Mouse (Mus musculus) ES-E14 (cell line): ENCODE measurements around the gene Mrtfa.

ENCODE experiments used
- CHD2 ChIP-seq: IDR thresholded peaks from 2 replicates; pipeline ENCODE4 v1.6.1; 2014; ENCODE audit warnings: mild to moderate bottlenecking, low read depth, low read length, inconsistent platforms
- HCFC1 ChIP-seq: IDR thresholded peaks from 2 replicates; pipeline ENCODE4 v1.6.1; 2012; ENCODE audit warnings: low read length, inconsistent platforms, borderline replicate concordance; ENCODE audit not compliant: insufficient read depth
- MAFK ChIP-seq: IDR thresholded peaks from 2 replicates; pipeline ENCODE4 v1.6.1; 2014; ENCODE audit warnings: mild to moderate bottlenecking, low read depth, low read length, inconsistent platforms; ENCODE audit not compliant: insufficient read depth
- ZNF384 ChIP-seq: IDR thresholded peaks from 2 replicates; pipeline ENCODE4 v1.6.1; 2012; ENCODE audit warnings: low read depth, low read length, inconsistent platforms

- TF ChIP-seq ZNF384 (no peak), MAFK (no peak), CHD2 (no peak), HCFC1 (no peak)
These were observed 87.1 kb downstream of the Mrtfa start for GRCm38 (mm10) chr15:81103500-81103899.
